Mouse (Mus musculus): ENCODE data around the gene Rnf24. TPM values are rescaled to one million over a fixed set of nuclear protein-coding genes. Genes with fewer than 3 reads are reported as not detected.

Rnf24 gene
- total and polyA plus RNA-seq, 3 experiments = 3.9 to 14.7 (median 3.9) TPM

GRCm38 (mm10) chr2:131262680-131263670 is 89.7 kb downstream of the Rnf24 start:
- peaks cover 0 to 17% of the 10 kb centered on the region in 2 experiments for H3K36me3 ChIP-seq (replicated peaks in 1 of 2; ENCODE audit: control insufficient read depth in 1 of 2, insufficient read depth in 1 of 2, low read length in 1 of 2)
- no peaks in the 10 kb centered on the region for H3K27me3 ChIP-seq (replicated peaks)
- TF ChIP-seq SMC3 (IDR thresholded peaks at IDR 0.05; ENCODE audit: low read depth, low read length) (no peak), PAX5 (IDR thresholded peaks at IDR 0.05; ENCODE audit: low read length) (no peak), CTCF (conservative IDR thresholded peaks at IDR 0.05 in 1 of 2, IDR thresholded peaks at IDR 0.05 in 1 of 2; ENCODE audit: low read depth in 2 of 2, low read length in 2 of 2) (no peak), MEF2A (IDR thresholded peaks at IDR 0.05; ENCODE audit: borderline replicate concordance, low read depth, low read length) (no peak), MXI1 (IDR thresholded peaks at IDR 0.05; ENCODE audit: low read depth, low read length) (0 out of 2 replicates have a peak, but pooled peaks have one; percentile 2), BHLHE40 (IDR thresholded peaks at IDR 0.05; ENCODE audit: low read depth, low read length) (0 out of 2 replicates have a peak, but pooled peaks have one; percentile 3), IRF4 (IDR thresholded peaks at IDR 0.05; ENCODE audit: low read depth, low read length) (no peak), USF2 (conservative IDR thresholded peaks at IDR 0.05; ENCODE audit: low read depth, low read length) (no peak), SIN3A (IDR thresholded peaks at IDR 0.05; ENCODE audit: low read length) (no peak; the same call in 1 of the 2 replicates), ZMIZ1 (IDR thresholded peaks at IDR 0.05; ENCODE audit: low read depth, low read length) (no peak; the same call in 1 of the 2 replicates), ZNF384 (IDR thresholded peaks at IDR 0.05; ENCODE audit: low read depth, low read length) (peak; percentile 41), MYC (IDR thresholded peaks at IDR 0.05; ENCODE audit: low read depth, low read length) (no peak), RCOR1 (conservative IDR thresholded peaks at IDR 0.05; ENCODE audit: low read depth, low read length) (0 out of 2 replicates have a peak, but pooled peaks have one; percentile 8), CHD1 (IDR thresholded peaks at IDR 0.05; ENCODE audit: low read depth, low read length) (no peak), MAX (IDR thresholded peaks at IDR 0.05; ENCODE audit: low read length) (no peak; the same call in 1 of the 2 replicates), CHD2 (IDR thresholded peaks at IDR 0.05; ENCODE audit: low read length) (no peak), POLR2AphosphoS2 (IDR thresholded peaks at IDR 0.05; ENCODE audit: low read depth, low read length) (no peak), MAZ (IDR thresholded peaks at IDR 0.05; ENCODE audit: low read depth, low read length) (peak; percentile 33; the same call in 1 of the 2 replicates), HCFC1 (IDR thresholded peaks at IDR 0.05; ENCODE audit: low read depth, low read length) (0 out of 2 replicates have a peak, but pooled peaks have one; percentile 9), RAD21 (IDR thresholded peaks at IDR 0.05; ENCODE audit: low read depth, low read length) (no peak), JUND (conservative IDR thresholded peaks at IDR 0.05; ENCODE audit: low read depth, low read length) (no peak), EP300 (IDR thresholded peaks at IDR 0.05; ENCODE audit: low read length) (no peak; the same call in 1 of the 2 replicates), NRF1 (IDR thresholded peaks at IDR 0.05; ENCODE audit: low read depth, low read length) (no peak), USF1 (IDR thresholded peaks at IDR 0.05; ENCODE audit: low read depth, low read length) (no peak), TBP (conservative IDR thresholded peaks at IDR 0.05; ENCODE audit: low read depth, low read length) (peak; percentile 14; the same call in 1 of the 2 replicates), GABPA (IDR thresholded peaks at IDR 0.05; ENCODE audit: insufficient replicate concordance, low read depth, low read length) (no peak), UBTF (IDR thresholded peaks at IDR 0.05; ENCODE audit: low read depth, low read length) (peak; percentile 98), JUN (IDR thresholded peaks at IDR 0.05; ENCODE audit: insufficient read depth, low read depth, low read length) (no peak), ETS1 (conservative IDR thresholded peaks at IDR 0.05; ENCODE audit: low read depth, low read length) (no peak; the same call in 1 of the 2 replicates), ZC3H11A (IDR thresholded peaks at IDR 0.05; ENCODE audit: low read depth, low read length) (no peak), E2F4 (IDR thresholded peaks at IDR 0.05; ENCODE audit: insufficient replicate concordance, low read depth, low read length) (no peak), POLR2A (IDR thresholded peaks at IDR 0.05; ENCODE audit: low read depth, low read length) (no peak)
- peaks cover 37% of the 10 kb centered on the region for H3K79me2 ChIP-seq (replicated peaks; ENCODE audit: control insufficient read depth, extremely low read depth, insufficient read depth, poor library complexity, severe bottlenecking)
- H3K27ac ChIP-seq (ENCODE audit: insufficient read depth, low read depth) = peak overlapping the region; percentile 74
- peak overlapping the region; percentile 75 to 82 (median 76) for H3K4me3 ChIP-seq (replicated peaks in 1 of 3; ENCODE audit: low read depth in 2 of 3, low read length in 2 of 3, poor library complexity in 1 of 3)
- peaks cover 6 to 27% of the 10 kb centered on the region in 2 experiments for H3K4me1 ChIP-seq (ENCODE audit: control insufficient read depth in 1 of 2, insufficient read depth in 2 of 2)
- dilution Hi-C loops (cut with MboI; ENCODE audit: extremely low pct_ligation_motif_present, extremely low pct_unique_long_range_greater_than_20kb, low sequenced_read_pairs) (no loop called here), in situ Hi-C loops (cut with MboI; ENCODE audit: low pct_ligation_motif_present, low pct_unique_long_range_greater_than_20kb, low sequenced_read_pairs) (loop anchor here (25.0 kb wide), 1 partner anchor 249 kb away; no protein-coding TSS in a partner anchor)
- H3K9ac ChIP-seq (ENCODE audit: insufficient read depth, low read depth) = peak overlapping the region; percentile 96
- peak overlapping the region; percentile 79 for H3K4me2 ChIP-seq (ENCODE audit: insufficient read depth, low read depth, poor library complexity, severe bottlenecking)
- DNase-seq (ENCODE audit: extremely low read depth) = peak; percentile 75
- H3K9me3 ChIP-seq (replicated peaks; ENCODE audit: low read length) = no peaks in the 10 kb centered on the region
